Mouse (Mus musculus) C2C12 (cell line): ENCODE results near the gene Cnot4. TPM values are rescaled to one million over a fixed set of nuclear protein-coding genes. Genes with fewer than 3 reads are reported as not detected.

ENCODE experiments used
- H3K27me3 ChIP-seq: one replicate; pipeline ENCODE4 v1.6.1; 2011; ENCODE audit not compliant: control insufficient read depth, insufficient read depth, insufficient read length
- H3K36me3 ChIP-seq: one replicate; pipeline ENCODE4 v1.6.1; 2011; ENCODE audit not compliant: control insufficient read depth, insufficient read depth
- H3K4me3 ChIP-seq: one replicate; pipeline ENCODE4 v1.5.1; 2011; ENCODE audit warnings: mild to moderate bottlenecking, control low read depth; ENCODE audit not compliant: poor library complexity, insufficient read depth, severe bottlenecking
- H3K79me2 ChIP-seq: one replicate; pipeline ENCODE4 v1.6.1; 2011; ENCODE audit not compliant: control insufficient read depth, insufficient read depth
- H3K79me3 ChIP-seq: one replicate; pipeline ENCODE4 v1.6.1; 2011; ENCODE audit warnings: low read depth, control low read depth
- H3ac ChIP-seq: one replicate; pipeline ENCODE3; 2011; ENCODE audit warnings: low read depth; ENCODE audit not compliant: control insufficient read depth, insufficient read length
- CEBPB ChIP-seq: IDR thresholded peaks from one replicate; pipeline ENCODE4 v1.6.1; 2011; ENCODE audit warnings: low read depth, mild to moderate bottlenecking, control low read depth, moderate library complexity
- CTCF ChIP-seq: IDR thresholded peaks from one replicate; pipeline ENCODE4 v1.5.1; 2011; ENCODE audit not compliant: control insufficient read depth, insufficient read depth, insufficient read length
- FOSL1 ChIP-seq: IDR thresholded peaks from one replicate; pipeline ENCODE4 v1.8.0; 2011; ENCODE audit warnings: mild to moderate bottlenecking, low read length; ENCODE audit not compliant: poor library complexity, insufficient read depth, severe bottlenecking
- MAX ChIP-seq: IDR thresholded peaks from one replicate; pipeline ENCODE4 v1.6.1; 2011; ENCODE audit warnings: mild to moderate bottlenecking, control low read depth
- MYOD1 ChIP-seq: IDR thresholded peaks from one replicate; pipeline ENCODE4 v1.6.1; 2011; ENCODE audit warnings: low read depth; ENCODE audit not compliant: control insufficient read depth, insufficient read length
- MYOG ChIP-seq: IDR thresholded peaks from one replicate; pipeline ENCODE4 v1.6.1; 2011; ENCODE audit not compliant: control insufficient read depth, insufficient read length; ENCODE audit errors: extremely low read depth
- USF1 ChIP-seq: IDR thresholded peaks from one replicate; pipeline ENCODE4 v1.6.1; 2011; ENCODE audit warnings: low read depth, mild to moderate bottlenecking, control low read depth, moderate library complexity
- polyA plus RNA-seq: library from polyadenylated mRNA; unstranded; fragments of >200 nt; fragmentation: generic; extraction: Trizol; gene quantifications from one replicate; pipeline ENCODE4 v1.2.1, GENCODE M21; 2012; ENCODE audit warnings: missing spikeins

Cnot4 gene
- polyA plus RNA-seq, 1 experiment = 7.0 TPM

DNA sequence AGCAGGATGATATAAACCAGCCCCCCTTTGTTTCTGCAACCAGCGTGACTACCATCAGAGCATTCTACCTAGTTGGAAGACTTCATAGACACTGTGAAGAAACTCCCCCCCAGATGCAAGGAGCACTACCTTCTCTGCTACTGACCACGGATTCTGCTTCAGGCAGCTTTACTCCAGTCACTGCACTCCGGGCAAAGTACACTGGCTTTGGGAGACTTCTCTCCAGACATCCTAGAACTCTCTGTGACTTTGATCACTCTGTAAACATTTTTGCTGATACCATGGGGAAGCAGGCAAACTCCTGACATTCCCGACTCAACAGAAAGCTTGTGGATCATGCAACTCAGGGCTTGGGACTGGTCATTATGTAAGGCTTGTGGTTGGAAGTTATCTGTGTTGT lies 35.7 kb upstream of the Cnot4 start:
- no peaks in the 10 kb centered on the region for H3K79me3 ChIP-seq
- H3K79me2 ChIP-seq = no peaks in the 10 kb centered on the region
- no peak overlapping the region for H3ac ChIP-seq
- no peak overlapping the region for H3K4me3 ChIP-seq
- H3K27me3 ChIP-seq = no peaks in the 10 kb centered on the region
- no peaks in the 10 kb centered on the region for H3K36me3 ChIP-seq
- TF ChIP-seq CEBPB (no peak), CTCF (no peak), USF1 (no peak), MAX (no peak), FOSL1 (no peak), MYOD1 (no peak), MYOG (no peak)

GRCm38 (mm10) chr6:35154540-35154939 lies 21.0 kb upstream of the Cnot4 start:
- Histone ChIP-seq H3K27me3 (no peaks in the 10 kb centered on the region), H3K36me3 (no peaks in the 10 kb centered on the region), H3K4me3 (no peak overlapping the region), H3K79me2 (no peaks in the 10 kb centered on the region), H3K79me3 (no peaks in the 10 kb centered on the region), H3ac (no peak overlapping the region)
- TF ChIP-seq CTCF (no peak), USF1 (no peak), MYOG (no peak), MYOD1 (no peak), MAX (no peak), CEBPB (no peak), FOSL1 (no peak)

- Histone ChIP-seq H3K4me3 (no peak overlapping the region), H3K36me3 (no peaks in the 10 kb centered on the region), H3K79me2 (no peaks in the 10 kb centered on the region), H3ac (no peak overlapping the region), H3K27me3 (no peaks in the 10 kb centered on the region), H3K79me3 (no peaks in the 10 kb centered on the region)
- TF ChIP-seq USF1 (no peak), CEBPB (no peak), MYOD1 (no peak), MYOG (no peak), CTCF (no peak), FOSL1 (no peak)
Observed at GRCm38 (mm10) chr6:35147726-35148422, 14.3 kb upstream of the Cnot4 start.

GRCm38 (mm10) chr6:35145569-35145968 lies 12.0 kb upstream of the Cnot4 start:
- Histone ChIP-seq H3ac (no peak overlapping the region), H3K79me3 (no peaks in the 10 kb centered on the region), H3K27me3 (no peaks in the 10 kb centered on the region), H3K36me3 (no peaks in the 10 kb centered on the region), H3K79me2 (no peaks in the 10 kb centered on the region), H3K4me3 (no peak overlapping the region)
- TF ChIP-seq MYOG = no peak

- Histone ChIP-seq H3K27me3 (no peaks in the 10 kb centered on the region), H3K4me3 (no peak overlapping the region), H3K79me2 (no peaks in the 10 kb centered on the region), H3K36me3 (no peaks in the 10 kb centered on the region), H3K79me3 (no peaks in the 10 kb centered on the region), H3ac (no peak overlapping the region)
- TF ChIP-seq USF1 (no peak), MYOD1 (no peak), MYOG (no peak), FOSL1 (no peak), CTCF (no peak), CEBPB (no peak), MAX (no peak)
Observed at GRCm38 (mm10) chr6:35140351-35140750, 6.8 kb upstream of the Cnot4 start.

- Histone ChIP-seq H3K79me3 (peaks cover 33% of the 10 kb centered on the region), H3ac (no peak overlapping the region), H3K27me3 (no peaks in the 10 kb centered on the region), H3K79me2 (peaks cover 37% of the 10 kb centered on the region), H3K36me3 (peaks cover 5% of the 10 kb centered on the region), H3K4me3 (no peak overlapping the region)
- TF ChIP-seq MYOG (no peak), MYOD1 (no peak), USF1 (no peak), CEBPB (no peak), FOSL1 (no peak), CTCF (no peak), MAX (no peak)
Observed at GRCm38 (mm10) chr6:35134844-35135243, 1.3 kb upstream of the Cnot4 start.
